Mouse (Mus musculus) adrenal gland, adult 10 weeks (tissue): ENCODE results near the gene Taf5l. TPM values are rescaled to one million over a fixed set of nuclear protein-coding genes. Genes with fewer than 3 reads are reported as not detected.

Experiments
- polyA plus RNA-seq: library from polyadenylated mRNA; stranded (reverse); fragments of 350-450 nt; fragmentation: Illumina TruSeq; extraction: RNeasy Lipid Tissue Mini Kit (QIAGEN cat#74804); gene quantifications from one replicate; pipeline ENCODE4 v1.2.3, GENCODE M21; 2014; ENCODE audit warnings: low read depth, low replicate concordance

Taf5l gene
- 6.6 TPM for polyA plus RNA-seq

DNA sequence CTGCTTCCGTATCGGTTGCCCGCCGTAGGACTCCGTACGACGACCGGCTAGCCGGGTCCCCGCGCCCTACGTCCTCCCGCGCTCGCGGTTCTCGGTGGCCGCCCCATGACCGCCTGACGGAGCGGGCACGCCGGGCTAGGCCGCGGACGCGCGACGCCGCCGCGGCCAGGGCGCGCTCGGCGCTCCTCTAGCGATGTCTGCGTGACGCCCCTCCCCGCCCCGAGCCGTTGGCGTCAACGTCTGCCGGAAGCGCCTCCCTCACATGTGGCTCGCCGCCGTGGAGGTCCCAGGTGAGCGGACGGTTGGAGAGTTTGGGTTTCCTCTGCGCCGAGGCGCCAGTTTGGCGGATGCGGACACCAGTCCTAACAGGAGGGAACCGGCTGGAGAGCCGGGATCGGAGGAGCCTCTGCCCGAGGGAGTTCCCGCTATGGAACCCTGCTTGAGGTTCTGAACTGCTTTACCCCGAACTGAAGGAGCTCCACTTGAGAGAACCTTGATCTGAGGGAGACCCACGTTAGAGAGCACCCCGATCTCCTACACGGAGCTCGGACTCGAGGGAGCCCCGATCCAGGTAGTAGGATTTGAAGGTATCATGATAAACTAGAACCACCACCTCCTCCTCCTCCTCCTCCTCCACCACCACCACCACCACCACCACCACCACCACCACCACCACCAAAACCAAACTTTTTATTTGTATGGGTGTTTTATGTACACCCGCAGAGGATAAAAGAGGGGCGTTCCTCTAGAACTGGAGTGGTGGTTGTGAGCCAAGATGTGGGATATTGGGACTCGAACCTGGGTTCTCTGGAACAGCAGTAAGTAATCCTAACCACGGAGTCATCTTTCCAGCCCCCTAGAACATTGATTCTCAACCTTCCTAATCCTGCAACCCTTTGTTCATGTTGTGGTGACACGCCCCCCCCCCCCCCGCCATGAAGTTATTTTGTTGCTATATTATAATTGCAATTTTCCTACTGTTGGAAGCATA lies at the start of gene Taf5l, which contains the start of gene Urb2:
Gene Taf5l (minus strand): TSS at position 161 of the 991 bp plus-strand sequence.
Gene Urb2 (plus strand): TSS at position 272 of the 991 bp plus-strand sequence.

DNA sequence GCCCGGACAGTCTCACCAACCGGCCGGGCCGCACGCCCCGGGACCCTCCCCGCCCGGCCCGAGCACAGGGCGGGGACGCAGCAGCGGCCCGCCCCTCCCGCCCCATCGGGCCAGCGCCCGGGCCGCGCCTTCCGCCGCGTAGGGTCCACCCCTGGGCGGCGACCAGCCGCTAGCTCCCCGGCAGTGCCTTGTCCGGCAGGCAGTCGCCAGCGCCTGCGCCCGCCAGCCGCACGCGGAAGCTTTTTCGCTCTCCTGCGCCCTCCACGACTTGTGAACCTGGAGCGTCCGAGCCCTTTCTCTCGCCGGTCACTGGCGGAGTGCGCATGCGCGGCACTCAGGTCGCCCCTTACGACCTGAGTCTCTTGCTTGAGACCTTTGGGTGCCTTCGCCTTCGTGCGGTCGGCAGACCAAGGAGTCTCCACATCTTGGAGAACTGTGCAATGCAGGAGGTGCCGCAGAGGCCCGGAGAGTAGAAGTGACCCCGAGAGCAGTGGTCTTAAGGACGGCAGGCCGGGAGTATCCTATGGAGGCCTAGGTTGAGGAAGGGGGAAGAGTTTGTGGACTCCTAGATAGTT lies 38.3 kb downstream of the Taf5l start, which contains the start of gene Abcb10:
Gene Abcb10 (minus strand): TSS at position 297 of the 575 bp plus-strand sequence.

GRCm38 (mm10) chr8:123948942-123949685 lies 72.1 kb downstream of the Taf5l start, which contains the start of gene Nup133:
Gene Nup133 (minus strand): TSS chr8:123949265.

Other genes with a start within 250 kb of the Taf5l start
- gene Rab4a, start 215.4 kb downstream of the Taf5l start, polyA plus RNA-seq = 11.8 TPM
- 1.1 TPM for gene Ccsap, start 161.2 kb downstream of the Taf5l start, polyA plus RNA-seq
- 0.99 TPM for gene Acta1, start 126.6 kb downstream of the Taf5l start, polyA plus RNA-seq
- gene Nup133, start 72.1 kb downstream of the Taf5l start, polyA plus RNA-seq = 7.6 TPM
- gene Abcb10, start 38.3 kb downstream of the Taf5l start, polyA plus RNA-seq = 10.0 TPM
- 7.8 TPM for gene Urb2, start 111 bp upstream of the Taf5l start, polyA plus RNA-seq
- 12.6 TPM for gene Galnt2, start 210.0 kb upstream of the Taf5l start, polyA plus RNA-seq